Mouse (Mus musculus) limb, embryonic 13.5 days (tissue): ENCODE measurements around the gene Mgat5b. TPM values are rescaled to one million over a fixed set of nuclear protein-coding genes. Genes with fewer than 3 reads are reported as not detected.
A peak's percentile ranks its signal among the peaks of the same experiment; 100 is the strongest.

ENCODE experiments used
- ATAC-seq: fragments of 200-750 bp; cut with Nextera tagmentation; 2 replicates; pipeline ENCODE4 v1.8.0; 2017; ENCODE audit warnings: low read depth, moderate number of reproducible peaks, moderate TSS enrichment; ENCODE audit not compliant: low FRiP score
- H3K27ac ChIP-seq: fragments of 300-500 bp; sonication (generic); 2 replicates; pipeline ENCODE4 v1.5.1; 2015; ENCODE audit warnings: inconsistent platforms, mild to moderate bottlenecking, moderate library complexity
- H3K27me3 ChIP-seq: fragments of 300-500 bp; sonication (generic); 2 replicates; pipeline ENCODE4 v1.6.1; 2015; ENCODE audit warnings: mild to moderate bottlenecking, inconsistent platforms
- H3K36me3 ChIP-seq: fragments of 300-500 bp; sonication (generic); 2 replicates; pipeline ENCODE4 v1.6.1; 2015; ENCODE audit warnings: inconsistent platforms, mild to moderate bottlenecking, moderate library complexity
- H3K4me1 ChIP-seq: fragments of 300-500 bp; sonication (generic); 2 replicates; pipeline ENCODE4 v1.6.1; 2015; ENCODE audit warnings: inconsistent platforms
- H3K4me2 ChIP-seq: fragments of 300-500 bp; sonication (generic); replicated peaks from 2 replicates; pipeline ENCODE4 v1.6.1; 2015; ENCODE audit warnings: inconsistent platforms, mild to moderate bottlenecking, moderate library complexity
- H3K4me3 ChIP-seq: fragments of 300-500 bp; sonication (generic); 2 replicates; pipeline ENCODE4 v1.5.1; 2015; ENCODE audit warnings: moderate library complexity, mild to moderate bottlenecking, inconsistent platforms
- H3K9ac ChIP-seq: fragments of 300-500 bp; sonication (generic); 2 replicates; pipeline ENCODE4 v1.6.1; 2015; ENCODE audit warnings: mild to moderate bottlenecking, inconsistent platforms
- H3K9me3 ChIP-seq: fragments of 300-500 bp; sonication (generic); 2 replicates; pipeline ENCODE4 v1.6.1; 2016; ENCODE audit warnings: inconsistent platforms
- WGBS: fragments of 180-500 bp; shearing (Covaris S2); methylation state at CpG from one replicate; pipeline ENCODE4 v1.1.7; 2015; 5-methylcytosine and 5-hydroxymethylcytosine counted together
- polyA plus RNA-seq: library from polyadenylated mRNA; unstranded; fragments of >200 nt; fragmentation: Nextera tagmentation; extraction: Ambion mirVana; gene quantifications from 2 replicates; pipeline ENCODE4 v1.2.1, GENCODE M21; 2015

Gene Mgat5b
- polyA plus RNA-seq, 1 experiment from 2014 or later = 1.7 TPM

GRCm38 (mm10) chr11:116965061-116965460 lies 46.4 kb downstream of the Mgat5b start:
- H3K27me3 ChIP-seq = no peaks in the 10 kb centered on the region
- H3K9ac ChIP-seq = no peak overlapping the region; the same call in 1 of the 2 replicates
- no peak overlapping the region for H3K4me2 ChIP-seq
- no peak; the same call in 1 of the 2 replicates for ATAC-seq
- H3K4me3 ChIP-seq = no peak overlapping the region
- H3K9me3 ChIP-seq = no peaks in the 10 kb centered on the region
- H3K27ac ChIP-seq = no peak overlapping the region
- no peaks in the 10 kb centered on the region for H3K36me3 ChIP-seq
- peaks cover 27% of the 10 kb centered on the region for H3K4me1 ChIP-seq
- WGBS = 38% methylated on average over 7 of the region's 7 CpGs

GRCm38 (mm10) chr11:116965961-116966360 lies 47.3 kb downstream of the Mgat5b start:
- H3K4me2 ChIP-seq = no peak overlapping the region
- H3K36me3 ChIP-seq = no peaks in the 10 kb centered on the region
- 70% methylated on average over 2 of the region's 2 CpGs for WGBS
- no peak overlapping the region for H3K27ac ChIP-seq
- ATAC-seq = no peak
- no peak overlapping the region for H3K4me3 ChIP-seq
- no peaks in the 10 kb centered on the region for H3K9me3 ChIP-seq
- no peaks in the 10 kb centered on the region for H3K27me3 ChIP-seq
- H3K4me1 ChIP-seq = peaks cover 27% of the 10 kb centered on the region
- no peak overlapping the region for H3K9ac ChIP-seq

DNA sequence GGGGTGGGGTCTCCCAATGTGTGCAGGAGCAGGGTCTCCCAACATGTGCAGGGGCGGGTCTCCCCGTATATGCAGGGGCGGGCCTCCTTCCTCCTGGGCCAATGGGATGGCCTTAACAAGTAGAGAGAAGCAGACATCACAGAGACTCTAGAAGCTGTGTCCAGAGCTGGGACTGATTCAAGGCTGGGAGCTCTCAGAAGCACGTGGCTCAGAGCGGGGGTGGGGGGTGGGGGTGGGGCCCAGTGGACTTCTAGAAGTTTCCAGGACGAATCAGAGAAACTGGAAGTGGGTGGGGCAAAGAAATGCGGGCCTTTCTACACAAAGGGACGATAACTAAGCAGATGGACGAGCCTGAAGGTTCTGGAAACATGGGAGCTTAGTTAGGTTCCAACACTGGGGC lies 49.9 kb downstream of the Mgat5b start:
- H3K27ac ChIP-seq = no peak overlapping the region
- H3K4me2 ChIP-seq = no peak overlapping the region
- no peaks in the 10 kb centered on the region for H3K27me3 ChIP-seq
- no peak for ATAC-seq
- H3K4me3 ChIP-seq = no peak overlapping the region
- no peaks in the 10 kb centered on the region for H3K36me3 ChIP-seq
- WGBS = 81% methylated on average over 9 of the region's 9 CpGs
- H3K9me3 ChIP-seq = no peaks in the 10 kb centered on the region
- H3K9ac ChIP-seq = no peak overlapping the region
- peaks cover 27% of the 10 kb centered on the region for H3K4me1 ChIP-seq

DNA sequence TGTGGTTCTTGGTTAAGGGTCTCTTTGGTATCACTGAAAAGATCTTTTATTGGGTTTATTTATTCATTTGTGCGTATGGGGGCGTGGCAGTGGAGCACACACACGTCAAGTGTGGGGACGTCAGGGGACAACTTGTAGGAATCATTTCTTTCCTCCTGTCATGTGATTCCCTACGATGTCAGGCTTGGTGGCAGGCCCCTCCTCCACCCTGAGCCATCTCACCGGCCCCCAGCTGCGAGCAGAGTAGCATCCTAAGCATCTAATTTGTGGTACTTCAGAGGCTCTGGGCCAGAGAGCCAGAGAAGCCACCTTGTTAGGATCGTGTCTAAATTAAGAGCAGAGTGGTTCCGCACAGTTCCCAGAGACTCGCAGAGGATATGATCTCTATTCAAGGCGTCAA lies 50.8 kb downstream of the Mgat5b start:
- no peak for ATAC-seq
- Histone ChIP-seq H3K4me3 (no peak overlapping the region), H3K4me2 (no peak overlapping the region), H3K9ac (no peak overlapping the region), H3K36me3 (no peaks in the 10 kb centered on the region), H3K9me3 (no peaks in the 10 kb centered on the region), H3K27me3 (no peaks in the 10 kb centered on the region), H3K27ac (no peak overlapping the region), H3K4me1 (peaks cover 27% of the 10 kb centered on the region)
- 71% methylated on average over 11 of the region's 11 CpGs for WGBS

- Histone ChIP-seq H3K4me2 (no peak overlapping the region), H3K36me3 (no peaks in the 10 kb centered on the region), H3K9ac (no peak overlapping the region), H3K27me3 (no peaks in the 10 kb centered on the region), H3K9me3 (no peaks in the 10 kb centered on the region), H3K4me1 (peaks cover 14% of the 10 kb centered on the region; the same call in 1 of the 2 replicates), H3K27ac (no peak overlapping the region), H3K4me3 (no peak overlapping the region)
- ATAC-seq = no peak
- 80% methylated on average over 4 of the region's 4 CpGs for WGBS
These were observed 52.2 kb downstream of the Mgat5b start for GRCm38 (mm10) chr11:116970847-116971246.

- no peak for ATAC-seq
- no peak overlapping the region for H3K4me2 ChIP-seq
- WGBS = 77% methylated on average over 4 of the region's 4 CpGs
- H3K9me3 ChIP-seq = no peaks in the 10 kb centered on the region
- H3K9ac ChIP-seq = no peak overlapping the region
- H3K27me3 ChIP-seq = no peaks in the 10 kb centered on the region
- no peak overlapping the region for H3K27ac ChIP-seq
- H3K4me1 ChIP-seq = 0 out of 2 replicates have a peak, but pooled peaks cover 5% of the 10 kb centered on the region
- no peaks in the 10 kb centered on the region for H3K36me3 ChIP-seq
- H3K4me3 ChIP-seq = no peak overlapping the region
These were observed 54.2 kb downstream of the Mgat5b start for GRCm38 (mm10) chr11:116972828-116973227.

DNA sequence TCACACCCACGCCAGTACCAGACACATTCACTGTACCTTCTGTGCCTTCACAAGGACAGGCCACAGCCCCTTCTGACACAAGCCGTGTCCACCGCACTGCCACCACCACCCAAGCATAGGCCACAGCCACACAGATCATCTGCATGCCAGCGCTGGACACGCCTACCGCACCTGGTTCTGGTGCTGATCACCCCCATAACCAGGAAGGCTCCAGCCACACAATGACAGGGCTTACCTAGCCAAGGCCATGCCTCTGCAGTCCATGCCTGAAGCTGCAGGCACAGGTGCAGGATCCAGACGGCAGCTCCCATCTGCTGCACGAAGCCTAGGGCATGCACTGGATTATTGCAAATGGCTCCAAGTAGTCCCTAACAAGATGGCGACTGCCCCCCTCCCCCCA lies 54.8 kb downstream of the Mgat5b start:
- ATAC-seq = no peak
- 90% methylated on average over 9 of the region's 9 CpGs for WGBS
- Histone ChIP-seq H3K4me3 (no peak overlapping the region), H3K9me3 (no peaks in the 10 kb centered on the region), H3K36me3 (no peaks in the 10 kb centered on the region), H3K27ac (no peak overlapping the region), H3K4me1 (0 out of 2 replicates have a peak, but pooled peaks cover 7% of the 10 kb centered on the region), H3K4me2 (no peak overlapping the region), H3K9ac (no peak overlapping the region), H3K27me3 (no peaks in the 10 kb centered on the region)

GRCm38 (mm10) chr11:116974341-116974740 lies 55.7 kb downstream of the Mgat5b start:
- H3K36me3 ChIP-seq = no peaks in the 10 kb centered on the region
- no peak overlapping the region for H3K4me2 ChIP-seq
- H3K27me3 ChIP-seq = no peaks in the 10 kb centered on the region
- H3K9me3 ChIP-seq = no peaks in the 10 kb centered on the region
- 0 out of 2 replicates have a peak, but pooled peaks cover 9% of the 10 kb centered on the region for H3K4me1 ChIP-seq
- H3K9ac ChIP-seq = no peak overlapping the region
- H3K4me3 ChIP-seq = no peak overlapping the region
- WGBS = 86% methylated on average over 7 of the region's 7 CpGs
- no peak for ATAC-seq
- H3K27ac ChIP-seq = no peak overlapping the region

GRCm38 (mm10) chr11:116980313-116980712 lies 61.6 kb downstream of the Mgat5b start:
- Histone ChIP-seq H3K4me1 (peaks cover 19% of the 10 kb centered on the region), H3K9me3 (no peaks in the 10 kb centered on the region), H3K36me3 (no peaks in the 10 kb centered on the region), H3K4me3 (no peak overlapping the region), H3K4me2 (peak overlapping the region; percentile 23), H3K9ac (no peak overlapping the region), H3K27me3 (no peaks in the 10 kb centered on the region), H3K27ac (0 out of 2 replicates have a peak overlapping the region, but pooled peaks have one; percentile 39)
- ATAC-seq = no peak
- WGBS = 20% methylated on average over 5 of the region's 5 CpGs

DNA sequence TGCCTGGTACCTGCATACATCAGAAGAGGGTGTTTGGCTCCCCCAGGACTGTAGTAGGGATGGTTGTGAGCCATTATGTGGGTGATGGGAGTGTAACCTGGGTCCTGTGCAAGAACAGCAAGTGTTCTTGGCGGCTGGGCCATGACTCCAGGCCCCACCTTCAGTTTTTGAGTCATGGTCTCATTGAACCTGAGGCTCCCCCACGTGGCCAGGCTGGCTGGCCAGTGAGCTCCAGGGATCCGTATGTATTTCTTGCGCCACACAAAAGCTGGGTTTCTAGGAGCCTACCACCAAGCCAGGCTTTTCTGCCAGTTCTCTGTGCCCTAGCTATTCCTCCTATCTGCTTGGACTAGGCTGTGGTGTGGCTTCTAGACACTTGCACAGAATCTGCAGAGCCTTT lies 63.9 kb downstream of the Mgat5b start:
- Histone ChIP-seq H3K9ac (no peak overlapping the region), H3K4me2 (no peak overlapping the region), H3K9me3 (no peaks in the 10 kb centered on the region), H3K27ac (no peak overlapping the region), H3K4me3 (no peak overlapping the region), H3K36me3 (no peaks in the 10 kb centered on the region), H3K4me1 (peaks cover 19% of the 10 kb centered on the region), H3K27me3 (no peaks in the 10 kb centered on the region)
- ATAC-seq = no peak
- WGBS = 52% methylated on average over 4 of the region's 4 CpGs

GRCm38 (mm10) chr11:116985504-116986385 lies 67.1 kb downstream of the Mgat5b start:
- Histone ChIP-seq H3K27ac (no peak overlapping the region), H3K9ac (peak overlapping the region; percentile 19; the same call in 1 of the 2 replicates), H3K4me1 (peaks cover 10% of the 10 kb centered on the region), H3K4me2 (no peak overlapping the region), H3K36me3 (no peaks in the 10 kb centered on the region), H3K4me3 (no peak overlapping the region), H3K27me3 (no peaks in the 10 kb centered on the region), H3K9me3 (no peaks in the 10 kb centered on the region)
- WGBS = 78% methylated on average over 15 of the region's 15 CpGs
- no peak for ATAC-seq

DNA sequence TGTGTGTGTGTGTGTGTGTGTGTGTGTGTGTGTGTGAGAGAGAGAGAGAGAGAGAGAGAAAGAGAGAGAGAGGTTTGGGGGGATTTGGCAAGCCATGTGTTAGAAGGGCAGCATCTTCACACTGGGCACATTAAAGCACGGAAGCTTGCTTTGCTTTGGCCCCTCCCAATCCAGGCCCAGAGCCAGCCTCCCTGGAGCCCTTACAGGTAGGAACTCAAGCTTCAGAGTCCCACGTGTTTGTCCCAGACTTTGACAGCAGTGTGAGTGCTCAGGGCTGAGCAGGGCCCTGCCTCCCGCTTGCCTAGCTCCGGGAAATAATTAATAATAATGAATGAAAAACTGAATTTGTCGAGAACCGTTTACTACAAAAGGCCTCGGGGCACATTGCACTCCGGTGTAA lies 69.5 kb downstream of the Mgat5b start:
- Histone ChIP-seq H3K4me1 (peaks cover 7% of the 10 kb centered on the region), H3K36me3 (no peaks in the 10 kb centered on the region), H3K4me3 (no peak overlapping the region), H3K4me2 (no peak overlapping the region), H3K27ac (no peak overlapping the region), H3K9me3 (no peaks in the 10 kb centered on the region), H3K27me3 (peaks cover 8% of the 10 kb centered on the region), H3K9ac (no peak overlapping the region)
- 12% methylated on average over 8 of the region's 8 CpGs for WGBS
- ATAC-seq = no peak
